In genomic region chr1:42242586-42243457, GRCm38 (mm10) we compare ENCODE assay signal across 11 mouse cellular contexts.
DNase-seq lines count a peak whose midpoint lies in the region; TF ChIP-seq lines count a peak whose summit lies in the region.
"Had no signal": no experiment of that assay in that cellular context is flagged by ENCODE, and none has a peak within 500 bp of the region (broad histone marks: within the 10 kb centered on the region; RNA-seq: fewer than 3 reads in every experiment).

No protein-coding gene starts in this region.

- H3K36me3 ChIP-seq in midbrain, embryonic 10.5 days, result no peaks in the 10 kb centered on the region
- H3K36me3 ChIP-seq: liver, embryonic 13.5 days had no signal

- 62% methylated on average over 15 of the region's 15 CpGs for WGBS in midbrain, embryonic 10.5 days
- WGBS in cerebellum, adult 2 months, result 52% methylated on average over 15 of the region's 15 CpGs

- peak overlapping the region; percentile 38; the same call in 1 of the 2 replicates for H3K4me3 ChIP-seq in midbrain, embryonic 10.5 days
- no peak overlapping the region for H3K4me3 ChIP-seq in cerebellum, adult 2 months (replicated peaks; ENCODE audit: insufficient read depth, low read depth, low read length)
- H3K4me3 ChIP-seq: erythroblast, embryonic 14.5 days; liver, embryonic 13.5 days had no signal

- no peak for TF ChIP-seq POLR2A in cerebellum, adult 2 months (IDR thresholded peaks at IDR 0.05; ENCODE audit: borderline replicate concordance, insufficient read depth, low read length)

- no peaks in the 10 kb centered on the region for H3K9me3 ChIP-seq in midbrain, embryonic 10.5 days (replicated peaks)
- H3K9me3 ChIP-seq: liver, embryonic 13.5 days had no signal

- TF ChIP-seq CTCF in cerebellum, adult 2 months (IDR thresholded peaks at IDR 0.05; ENCODE audit: borderline replicate concordance, insufficient read depth, low read depth, low read length), result no peak

- peaks cover 36% of the 10 kb centered on the region for H3K4me1 ChIP-seq in midbrain, embryonic 10.5 days
- H3K4me1 ChIP-seq in cerebellum, adult 2 months (ENCODE audit: control insufficient read depth, insufficient read depth, low read length), result no peaks in the 10 kb centered on the region
- H3K4me1 ChIP-seq: liver, embryonic 13.5 days had no signal

- no peaks in the 10 kb centered on the region for H3K27me3 ChIP-seq in midbrain, embryonic 10.5 days (ENCODE audit: low read depth, poor library complexity, severe bottlenecking)
- H3K27me3 ChIP-seq in cerebellum, adult 2 months (ENCODE audit: control insufficient read depth, insufficient read depth, low read length), result no peaks in the 10 kb centered on the region; the same call in 1 of the 2 replicates
- H3K27me3 ChIP-seq: liver, embryonic 13.5 days; Patski had no signal

- peak overlapping the region; percentile 91 for H3K27ac ChIP-seq in midbrain, embryonic 10.5 days (replicated peaks)
- H3K27ac ChIP-seq in cerebellum, adult 2 months (ENCODE audit: insufficient read depth, low read length), result no peak overlapping the region
- H3K27ac ChIP-seq: liver, embryonic 13.5 days had no signal

- peak; percentile 12 for DNase-seq in adrenal gland, adult 8-10 months
- no peak for DNase-seq in adrenal gland, postnatal 25 days
- peak; percentile 10 for DNase-seq in adrenal gland, postnatal 10 days
- DNase-seq in forelimb bud, embryonic 11.5 days (ENCODE audit: low read depth, low spot score), result peak; percentile 39
- no peak for DNase-seq in midbrain, embryonic 10.5 days (ENCODE audit: low spot score)
- DNase-seq in thymus, postnatal 36 days, result no peak
- DNase-seq in natural killer cell, adult 2 months (ENCODE audit: low spot score in 2 of 2), result no peak
- DNase-seq in cerebellum, adult 2 months, result no peak
- DNase-seq: liver, embryonic 13.5 days had no signal

Comparison
In these comparisons a context has a peak if more than half of its experiments do, and no peak if none do; other contexts are left out.
1. DNase-seq: peak in adrenal gland, adult 8-10 months (single experiment), adrenal gland, postnatal 10 days (single experiment) and forelimb bud, embryonic 11.5 days (single experiment); none in adrenal gland, postnatal 25 days (single experiment), midbrain, embryonic 10.5 days (single experiment), thymus, postnatal 36 days (0 of 2), natural killer cell, adult 2 months (0 of 2) and cerebellum, adult 2 months (0 of 2).